Mouse (Mus musculus): Measurements from ENCODE around the gene Mapk1.
"Not testable (repeated sequence)": the region's sequence is repeated elsewhere in the genome, so short reads cannot be mapped to it uniquely, and the experiment has no call there.

DNA sequence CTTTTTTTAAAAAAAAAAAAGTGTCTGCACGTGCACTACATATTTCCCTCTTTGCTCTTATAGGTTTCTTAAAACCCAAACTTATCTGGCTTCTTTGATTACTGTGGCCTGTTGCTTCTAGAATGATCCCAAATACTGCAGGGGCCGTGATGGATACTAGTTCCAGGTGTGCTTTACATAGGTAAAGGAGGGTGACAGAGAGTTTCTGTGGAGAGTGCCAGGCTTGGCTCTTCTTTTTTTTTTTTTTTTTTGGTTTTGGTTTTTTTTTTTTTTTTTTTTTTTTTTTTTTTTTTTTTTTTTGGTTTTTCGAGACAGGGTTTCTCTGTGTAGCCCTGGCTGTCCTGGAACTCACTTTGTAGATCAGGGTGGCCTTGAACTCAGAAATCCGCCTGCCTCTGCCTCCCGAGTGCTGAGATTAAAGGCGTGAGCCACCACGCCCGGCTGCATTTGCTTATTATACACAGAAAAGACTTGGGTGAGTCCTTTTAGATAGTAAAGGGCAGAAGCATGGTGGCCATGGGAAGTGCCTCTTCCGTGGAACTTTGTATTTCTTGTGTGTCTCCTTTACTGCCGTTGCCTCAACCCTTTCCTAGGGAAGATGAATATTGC, 13.0 kb downstream of the Mapk1 start:
- not testable (repeated sequence) for TF ChIP-seq CTCF, EP300 (IDR thresholded peaks at IDR 0.05)

Measured in lung, postnatal 0 days (tissue).